ENCODE assay signal across 9 mouse cellular contexts in genomic region chr11:79644717-79645191, GRCm38 (mm10). TPM values are rescaled to one million over a fixed set of nuclear protein-coding genes. Genes with fewer than 3 reads are reported as not detected.
A peak's percentile ranks its signal among the peaks of the same experiment; 100 is the strongest.
DNase-seq lines count a peak whose midpoint lies in the region; ATAC-seq and TF ChIP-seq lines count a peak whose summit lies in the region.
"Had no signal": no experiment of that assay in that cellular context is flagged by ENCODE, and none has a peak within 500 bp of the region (broad histone marks: within the 10 kb centered on the region; RNA-seq: fewer than 3 reads in every experiment).

No protein-coding gene starts in this region.

- H3K9me3 ChIP-seq in forebrain, postnatal 0 days (ENCODE audit: low read length) = no peaks in the 10 kb centered on the region
- no peaks in the 10 kb centered on the region for H3K9me3 ChIP-seq in lung, postnatal 0 days (ENCODE audit: low read length)

- TF ChIP-seq CTCF in lung, adult 2 months (IDR thresholded peaks at IDR 0.05; ENCODE audit: insufficient read depth, low read length) = no peak
- no peak for TF ChIP-seq CTCF in forebrain, postnatal 0 days (IDR thresholded peaks at IDR 0.05; ENCODE audit: low read depth)
- no peak for TF ChIP-seq CTCF in lung, postnatal 0 days (IDR thresholded peaks at IDR 0.05)

- no peaks in the 10 kb centered on the region for H3K79me2 ChIP-seq in myocyte (ENCODE audit: control insufficient read depth, insufficient read depth)

- no peaks in the 10 kb centered on the region for H3K36me3 ChIP-seq in forebrain, postnatal 0 days (ENCODE audit: insufficient read depth)
- no peaks in the 10 kb centered on the region for H3K36me3 ChIP-seq in myocyte (ENCODE audit: control insufficient read depth, insufficient read depth)
- no peaks in the 10 kb centered on the region for H3K36me3 ChIP-seq in lung, postnatal 0 days (ENCODE audit: insufficient read depth, low read length)

- no peak overlapping the region for H3ac ChIP-seq in myocyte (ENCODE audit: control insufficient read depth, insufficient read length)

- no peak for TF ChIP-seq EP300 in lung, postnatal 0 days (IDR thresholded peaks at IDR 0.05)

- 49% methylated on average over 8 of the region's 8 CpGs for WGBS in lung, adult 2 months
- WGBS in forebrain, postnatal 0 days = 37% methylated on average over 8 of the region's 8 CpGs
- WGBS in lung, postnatal 0 days = 37% methylated on average over 8 of the region's 8 CpGs

- no peak overlapping the region for H3K4me3 ChIP-seq in lung, adult 2 months (replicated peaks; ENCODE audit: extremely low read depth, low read depth, low read length)
- H3K4me3 ChIP-seq in forebrain, postnatal 0 days (ENCODE audit: low read depth, low read length) = no peak overlapping the region
- H3K4me3 ChIP-seq in myocyte = no peak overlapping the region
- no peak overlapping the region for H3K4me3 ChIP-seq in lung, postnatal 0 days (ENCODE audit: low read depth, low read length)

- no peak overlapping the region for H3K4me2 ChIP-seq in forebrain, postnatal 0 days (ENCODE audit: low read depth)
- peak overlapping the region; percentile 3 for H3K4me2 ChIP-seq in myocyte (ENCODE audit: low read depth)
- H3K4me2 ChIP-seq in lung, postnatal 0 days (replicated peaks; ENCODE audit: low read depth, low read length) = no peak overlapping the region

- H3K4me1 ChIP-seq in lung, adult 2 months (ENCODE audit: control insufficient read depth, insufficient read depth, low read length) = no peaks in the 10 kb centered on the region
- 0 out of 2 replicates have a peak, but pooled peaks cover 2% of the 10 kb centered on the region for H3K4me1 ChIP-seq in forebrain, postnatal 0 days (ENCODE audit: insufficient read depth)
- no peaks in the 10 kb centered on the region for H3K4me1 ChIP-seq in lung, postnatal 0 days (ENCODE audit: insufficient read depth, low read depth, low read length)

- TF ChIP-seq POLR2A in lung, adult 2 months (IDR thresholded peaks at IDR 0.05; ENCODE audit: borderline replicate concordance, extremely low read depth, low read depth, low read length) = no peak
- no peak for TF ChIP-seq POLR2A in myocyte (IDR thresholded peaks at IDR 0.05; ENCODE audit: insufficient read length, low read depth)

- peak; percentile 16; the same call in 1 of the 2 replicates for ATAC-seq in forebrain, postnatal 0 days
- ATAC-seq in lung, postnatal 0 days = no peak
- ATAC-seq: inflammation-experienced regulatory T-cells, adult 6 months had no signal

- H3K9ac ChIP-seq in forebrain, postnatal 0 days = no peak overlapping the region
- no peak overlapping the region for H3K9ac ChIP-seq in lung, postnatal 0 days (replicated peaks; ENCODE audit: low read depth)

- no peak overlapping the region for H3K27ac ChIP-seq in forebrain, postnatal 0 days (ENCODE audit: low read depth, low read length)
- no peak overlapping the region for H3K27ac ChIP-seq in lung, postnatal 0 days (ENCODE audit: low read length)

- DNase-seq in lung, postnatal 10 days = peak; percentile 18
- DNase-seq in lung, adult 2 months = no peak
- DNase-seq in forebrain, postnatal 0 days = no peak
- DNase-seq in kidney, adult 11 months = peak; percentile 61
- no peak for DNase-seq in lung, postnatal 0 days (ENCODE audit: low spot score)
- DNase-seq in adrenal gland, postnatal 36 days = no peak
- DNase-seq in cerebellum, adult 9-10 months = no peak

- H3K27me3 ChIP-seq in forebrain, postnatal 0 days (ENCODE audit: insufficient read depth, low read length) = no peaks in the 10 kb centered on the region
- peaks cover 13% of the 10 kb centered on the region for H3K27me3 ChIP-seq in myocyte (ENCODE audit: control insufficient read depth, insufficient read depth, insufficient read length)
- H3K27me3 ChIP-seq in lung, postnatal 0 days (replicated peaks; ENCODE audit: insufficient read depth, low read length) = no peaks in the 10 kb centered on the region

TF ChIP-seq in myocyte, 11 proteins besides CTCF, POLR2A, EP300 and RAD21:
- peak in 2 of 3 experiments; percentile 33 to 78 for TF ChIP-seq MYOD1 (IDR thresholded peaks at IDR 0.05; ENCODE audit: control insufficient read depth in 1 of 3, insufficient read length in 2 of 3, low read depth in 2 of 3)
- TF ChIP-seq E2F4 (IDR thresholded peaks at IDR 0.05; ENCODE audit: insufficient read depth) = no peak
- peak; percentile 38 to 67 (median 52) for TF ChIP-seq MYOG (IDR thresholded peaks at IDR 0.05; ENCODE audit: control insufficient read depth in 1 of 3, insufficient read depth in 1 of 3, insufficient read length in 2 of 3, low read depth in 2 of 3)

RNA-seq across cellular contexts. Expression of gene Rab11fip4, which starts 53.7 kb away (rescaled TPM):
- polyA plus RNA-seq in lung, adult 2 months (2012; rRNA removed) = 6.9 and 7.3 TPM in 2 replicates
- total RNA-seq in forebrain, postnatal 0 days (2014; rRNA removed) = 80.9 and 86.2 TPM in 2 replicates
- 18.7 and 21.7 TPM in 2 replicates for polyA plus RNA-seq in forebrain, postnatal 0 days (2015; fragmentation: Nextera tagmentation; extraction: Ambion mirVana)
- 0.04 TPM for polyA plus RNA-seq in myocyte (2012; fragmentation: generic; extraction: Trizol)
- 0.74 and 1.1 TPM in 2 replicates for polyA plus RNA-seq in lung, postnatal 0 days (2015; fragmentation: Nextera tagmentation; extraction: Ambion mirVana)
- 1 to 10 TPM; 2.4 to 2.7 TPM for total RNA-seq in adrenal gland, postnatal 36 days (2021)

Comparison
In these comparisons a context has a peak if more than half of its experiments do, and no peak if none do; other contexts are left out.
1. DNase-seq: peak in lung, postnatal 10 days (single experiment) and kidney, adult 11 months (single experiment); none in lung, adult 2 months (single experiment), forebrain, postnatal 0 days (single experiment), lung, postnatal 0 days (single experiment), adrenal gland, postnatal 36 days (0 of 2) and cerebellum, adult 9-10 months (single experiment).